Mouse (Mus musculus): ENCODE data around the gene Rnaseh2c. TPM values are rescaled to one million over a fixed set of nuclear protein-coding genes. Genes with fewer than 3 reads are reported as not detected.

Rnaseh2c gene
- polyA plus RNA-seq, 1 experiment = 68.0 TPM

DNA sequence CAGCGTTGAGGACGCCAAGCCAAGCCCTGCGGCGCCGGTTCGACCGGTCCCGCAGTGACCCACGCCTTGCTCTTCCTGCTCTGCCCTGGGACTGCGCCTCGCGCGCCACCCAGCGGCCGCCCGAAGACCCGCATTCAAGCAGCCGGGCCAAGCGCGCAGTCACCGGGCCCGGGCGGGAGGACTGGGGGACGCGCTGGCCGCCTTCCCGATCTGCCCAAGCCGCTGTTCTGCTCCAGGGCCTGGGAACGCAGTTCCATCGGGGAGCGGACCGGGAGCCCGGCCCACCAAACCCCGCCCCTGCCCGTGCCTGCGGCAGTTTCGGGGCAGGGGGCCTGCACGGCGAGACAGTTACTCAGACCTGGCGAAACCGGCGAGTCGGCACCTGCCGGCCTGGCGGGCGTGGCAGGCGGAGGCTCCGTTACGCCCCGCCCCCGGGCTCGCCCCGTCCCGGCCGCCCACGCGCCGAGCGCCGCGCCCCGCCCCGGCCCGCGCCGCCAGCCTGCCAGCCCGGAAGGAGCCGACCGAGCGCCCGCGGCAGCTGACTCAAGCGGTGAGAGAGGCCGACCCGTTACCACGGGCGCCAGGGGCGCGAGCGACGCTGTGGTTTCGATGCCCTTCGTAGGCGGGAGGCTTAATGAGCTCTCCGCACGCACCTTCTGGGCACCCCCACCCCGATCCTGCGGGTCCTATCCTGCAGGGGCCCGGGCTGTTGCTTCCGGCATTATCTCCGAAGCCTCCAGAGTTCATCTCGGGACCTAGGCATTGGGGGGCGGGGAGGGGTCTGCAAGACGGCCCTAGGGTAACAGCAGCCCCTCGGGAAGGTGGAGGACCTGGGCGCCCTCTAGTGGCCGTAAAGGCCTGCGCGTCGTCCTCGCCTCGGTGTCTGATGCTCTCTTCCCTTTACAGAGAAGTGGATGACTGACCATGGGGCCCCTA, 33.9 kb upstream of the Rnaseh2c start, which contains the start of gene Ap5b1:
Gene Ap5b1, plus strand, starts transcription at position 492 of the 936 bp plus-strand sequence.
- no peaks in the 10 kb centered on the region for H3K27me3 ChIP-seq (ENCODE audit: control insufficient read depth, insufficient read depth, low read length)
- peak within 1 kb of the TSS; percentile 80 for H3K4me3 ChIP-seq (ENCODE audit: low read depth, low read length)
- peaks cover 25% of the 10 kb centered on the region for H3K36me3 ChIP-seq (ENCODE audit: control insufficient read depth, insufficient read depth, low read length)
- peaks cover 37% of the 10 kb centered on the region for H3K4me1 ChIP-seq (ENCODE audit: control insufficient read depth, insufficient read depth, insufficient read length, low read length)
- WGBS = 1% methylated on average over 102 of the region's 102 CpGs
- H3K27ac ChIP-seq (ENCODE audit: insufficient read depth, low read depth, low read length) = peak within 1 kb of the TSS; percentile 98
- TF ChIP-seq POLR2A (IDR thresholded peaks at IDR 0.05; ENCODE audit: low read depth, low read length) (peak; percentile 33), CTCF (IDR thresholded peaks at IDR 0.05; ENCODE audit: extremely low read depth, insufficient read length, insufficient replicate concordance, low read depth, low read length) (peak; percentile 97)

DNA sequence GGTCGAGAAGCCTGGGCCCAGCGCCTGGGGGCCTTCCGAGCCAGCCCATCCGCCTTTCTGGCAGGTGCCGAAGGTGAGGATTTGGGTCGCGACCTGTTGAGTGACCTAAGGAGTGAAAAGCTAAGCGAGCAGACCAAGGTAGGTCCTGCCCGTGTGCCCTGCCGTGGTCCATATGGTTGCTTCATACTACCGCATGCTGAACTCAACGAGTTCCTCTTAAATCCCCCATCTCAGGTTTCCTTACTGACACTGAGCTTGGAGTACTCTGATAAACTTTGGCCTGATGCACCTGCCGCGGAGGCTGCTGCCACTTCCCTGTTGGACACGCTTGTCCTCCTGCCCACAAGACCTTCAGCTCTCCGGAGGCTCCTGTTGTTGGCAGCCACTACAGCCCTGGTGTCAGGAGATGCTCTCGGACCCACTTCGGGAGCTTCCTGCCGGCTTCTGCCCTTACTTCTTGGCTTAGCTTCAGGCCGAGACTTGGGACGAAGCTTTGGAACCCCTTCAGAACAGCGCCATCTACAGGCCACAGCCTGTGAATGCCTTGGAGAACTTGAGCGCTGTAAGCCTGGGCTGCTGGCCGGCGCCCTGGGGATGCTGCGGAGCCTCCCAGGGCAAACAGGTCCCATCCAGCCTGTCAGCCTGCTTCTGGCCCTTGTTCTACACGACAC, 33.1 kb upstream of the Rnaseh2c start:
- Histone ChIP-seq H3K27ac (ENCODE audit: insufficient read depth, low read depth, low read length) (peak overlapping the region; percentile 98), H3K36me3 (ENCODE audit: control insufficient read depth, insufficient read depth, low read length) (peaks cover 25% of the 10 kb centered on the region), H3K4me3 (ENCODE audit: low read depth, low read length) (peak overlapping the region; percentile 80), H3K4me1 (ENCODE audit: control insufficient read depth, insufficient read depth, insufficient read length, low read length) (peaks cover 34% of the 10 kb centered on the region), H3K27me3 (ENCODE audit: control insufficient read depth, insufficient read depth, low read length) (no peaks in the 10 kb centered on the region)
- 2% methylated on average over 27 of the region's 27 CpGs for WGBS
- TF ChIP-seq CTCF (IDR thresholded peaks at IDR 0.05; ENCODE audit: extremely low read depth, insufficient read length, insufficient replicate concordance, low read depth, low read length) (peak; percentile 92), POLR2A (IDR thresholded peaks at IDR 0.05; ENCODE audit: low read depth, low read length) (no peak)

GRCm38 (mm10) chr19:5569521-5569920, 32.2 kb upstream of the Rnaseh2c start:
- WGBS = 89% methylated on average over 10 of the region's 10 CpGs

GRCm38 (mm10) chr19:5570353-5571246, 31.1 kb upstream of the Rnaseh2c start:
- H3K4me3 ChIP-seq (ENCODE audit: low read depth, low read length) = no peak overlapping the region
- no peak for TF ChIP-seq POLR2A (IDR thresholded peaks at IDR 0.05; ENCODE audit: low read depth, low read length)
- TF ChIP-seq CTCF (IDR thresholded peaks at IDR 0.05; ENCODE audit: extremely low read depth, insufficient read length, insufficient replicate concordance, low read depth, low read length) = no peak
- H3K27ac ChIP-seq (ENCODE audit: insufficient read depth, low read depth, low read length) = no peak overlapping the region
- H3K4me1 ChIP-seq (ENCODE audit: control insufficient read depth, insufficient read depth, insufficient read length, low read length) = peaks cover 31% of the 10 kb centered on the region
- peaks cover 25% of the 10 kb centered on the region for H3K36me3 ChIP-seq (ENCODE audit: control insufficient read depth, insufficient read depth, low read length)
- H3K27me3 ChIP-seq (ENCODE audit: control insufficient read depth, insufficient read depth, low read length) = no peaks in the 10 kb centered on the region
- WGBS = 94% methylated on average over 32 of the region's 32 CpGs

More at GRCm38 (mm10) chr19:5569521-5569920, 32.2 kb upstream of the Rnaseh2c start:
- Histone ChIP-seq H3K4me3 (ENCODE audit: low read depth, low read length) (peak overlapping the region; percentile 80), H3K27me3 (ENCODE audit: control insufficient read depth, insufficient read depth, low read length) (no peaks in the 10 kb centered on the region), H3K27ac (ENCODE audit: insufficient read depth, low read depth, low read length) (no peak overlapping the region), H3K36me3 (ENCODE audit: control insufficient read depth, insufficient read depth, low read length) (peaks cover 25% of the 10 kb centered on the region), H3K4me1 (ENCODE audit: control insufficient read depth, insufficient read depth, insufficient read length, low read length) (peaks cover 32% of the 10 kb centered on the region)
- no peak for TF ChIP-seq POLR2A (IDR thresholded peaks at IDR 0.05; ENCODE audit: low read depth, low read length)
- TF ChIP-seq CTCF (IDR thresholded peaks at IDR 0.05; ENCODE audit: extremely low read depth, insufficient read length, insufficient replicate concordance, low read depth, low read length) = no peak

DNA sequence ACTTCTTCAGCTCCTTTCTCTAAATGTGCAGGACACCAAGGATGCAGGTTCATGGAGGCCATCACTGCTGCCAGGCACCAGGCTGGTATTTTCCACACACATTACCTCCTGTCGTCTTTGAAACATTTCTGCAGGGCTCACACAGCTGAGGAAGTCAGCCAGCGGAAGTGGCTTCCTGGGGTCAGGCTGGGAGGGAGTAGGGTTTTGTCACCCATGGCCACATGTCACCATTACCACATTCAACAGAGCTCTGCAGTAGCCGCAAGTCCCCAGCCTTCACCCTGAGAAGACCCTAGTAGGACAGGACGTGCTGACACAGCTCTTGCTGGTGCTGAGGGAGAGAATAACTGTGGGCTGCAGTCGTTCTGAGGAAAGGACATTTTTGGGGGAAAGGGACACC, 29.8 kb upstream of the Rnaseh2c start:
- WGBS = 83% methylated on average over 5 of the region's 5 CpGs
- H3K27ac ChIP-seq (ENCODE audit: insufficient read depth, low read depth, low read length) = peak overlapping the region; percentile 57

DNA sequence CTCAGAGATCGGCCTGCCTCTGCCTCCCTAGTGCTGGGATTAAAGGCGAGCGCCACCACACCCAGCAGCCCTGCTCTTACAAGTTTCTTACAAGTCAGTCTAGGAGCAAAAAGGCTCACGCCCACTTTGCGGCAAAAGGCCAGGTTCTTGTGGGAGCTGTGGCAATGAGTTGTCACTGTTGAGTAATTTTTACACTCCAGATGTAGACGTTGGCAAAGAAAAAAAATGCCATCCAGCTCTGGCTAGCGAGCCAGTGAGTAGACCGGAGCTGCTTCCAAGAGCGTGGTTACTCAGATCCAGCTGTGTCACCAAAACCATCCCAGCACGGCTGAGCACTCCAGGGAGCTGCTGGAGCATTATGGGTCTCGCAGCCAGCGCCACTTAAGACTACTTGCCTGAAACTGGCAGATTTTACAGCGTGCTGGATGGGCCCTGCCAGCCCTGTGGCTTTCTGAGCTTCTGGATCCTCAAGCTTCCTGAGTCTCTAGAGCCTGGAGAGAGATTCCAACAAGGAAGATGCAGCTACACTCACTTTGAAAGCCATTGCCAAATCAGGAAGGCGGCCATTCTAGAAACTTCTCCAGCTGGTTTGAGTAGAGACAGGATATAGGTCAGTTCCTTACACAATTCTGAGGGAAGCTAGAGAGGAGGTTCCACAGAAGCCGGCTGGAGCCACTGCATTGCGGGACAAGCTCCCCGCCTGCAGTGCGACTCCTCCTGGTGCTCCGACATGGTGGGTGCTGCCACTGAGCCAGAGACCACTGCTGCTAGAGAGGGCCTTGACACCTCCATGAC, 29.1 kb upstream of the Rnaseh2c start:
- WGBS = 80% methylated on average over 19 of the region's 19 CpGs
- TF ChIP-seq CTCF (IDR thresholded peaks at IDR 0.05; ENCODE audit: extremely low read depth, insufficient read length, insufficient replicate concordance, low read depth, low read length) (no peak), POLR2A (IDR thresholded peaks at IDR 0.05; ENCODE audit: low read depth, low read length) (no peak)
- Histone ChIP-seq H3K27ac (ENCODE audit: insufficient read depth, low read depth, low read length) (peak overlapping the region; percentile 57), H3K36me3 (ENCODE audit: control insufficient read depth, insufficient read depth, low read length) (peaks cover 25% of the 10 kb centered on the region), H3K27me3 (ENCODE audit: control insufficient read depth, insufficient read depth, low read length) (no peaks in the 10 kb centered on the region), H3K4me1 (ENCODE audit: control insufficient read depth, insufficient read depth, insufficient read length, low read length) (peaks cover 21% of the 10 kb centered on the region), H3K4me3 (ENCODE audit: low read depth, low read length) (no peak overlapping the region)

More for the DNA sequence above, 29.8 kb upstream of the Rnaseh2c start:
- Histone ChIP-seq H3K36me3 (ENCODE audit: control insufficient read depth, insufficient read depth, low read length) (peaks cover 25% of the 10 kb centered on the region), H3K27me3 (ENCODE audit: control insufficient read depth, insufficient read depth, low read length) (no peaks in the 10 kb centered on the region), H3K4me1 (ENCODE audit: control insufficient read depth, insufficient read depth, insufficient read length, low read length) (peaks cover 23% of the 10 kb centered on the region), H3K4me3 (ENCODE audit: low read depth, low read length) (no peak overlapping the region)
- TF ChIP-seq CTCF (IDR thresholded peaks at IDR 0.05; ENCODE audit: extremely low read depth, insufficient read length, insufficient replicate concordance, low read depth, low read length) (no peak), POLR2A (IDR thresholded peaks at IDR 0.05; ENCODE audit: low read depth, low read length) (no peak; the same call in 1 of the 2 replicates)
